Mouse (Mus musculus) cerebellum, adult 11 months (tissue): ENCODE measurements at regions not wholly inside any gene's neighbourhood (a gene's known extent, or its start where the extent isn't known, plus 50 kb on each side); places are given as distances from the start of the nearest gene placed in this dataset.
A peak's percentile ranks its signal among the peaks of the same experiment; 100 is the strongest.

ENCODE experiments used
- DNase-seq: peaks from one replicate; pipeline ENCODE4 v3.0.0; 2022

- DNase-seq = no peak
Measured at GRCm38 (mm10) chr9:33822574-33823394, 662.9 kb upstream of the Kirrel3 start.

- no peak for DNase-seq
Measured at GRCm38 (mm10) chr9:33826116-33826515, 659.6 kb upstream of the Kirrel3 start.

- DNase-seq = no peak
Measured at GRCm38 (mm10) chr9:33827409-33827808, 658.3 kb upstream of the Kirrel3 start.

GRCm38 (mm10) chr9:33837666-33838380, 647.9 kb upstream of the Kirrel3 start:
- no peak for DNase-seq

GRCm38 (mm10) chr9:33849623-33850022, 636.1 kb upstream of the Kirrel3 start:
- no peak for DNase-seq

GRCm38 (mm10) chr9:33850024-33850423, 635.7 kb upstream of the Kirrel3 start:
- DNase-seq = no peak

GRCm38 (mm10) chr9:33850993-33851392, 634.7 kb upstream of the Kirrel3 start:
- DNase-seq = no peak

- DNase-seq = peak; percentile 2
Measured at GRCm38 (mm10) chr9:33856169-33856568, 629.5 kb upstream of the Kirrel3 start.

- DNase-seq = no peak
Measured at GRCm38 (mm10) chr9:33858511-33858910, 627.2 kb upstream of the Kirrel3 start.

- no peak for DNase-seq
Measured at GRCm38 (mm10) chr9:33868666-33869065, 617.0 kb upstream of the Kirrel3 start.

GRCm38 (mm10) chr9:33887279-33887678, 598.4 kb upstream of the Kirrel3 start:
- DNase-seq = no peak

- no peak for DNase-seq
Measured at GRCm38 (mm10) chr9:33892001-33892400, 593.7 kb upstream of the Kirrel3 start.

- no peak for DNase-seq
Measured at GRCm38 (mm10) chr9:33901313-33902076, 584.2 kb upstream of the Kirrel3 start.

GRCm38 (mm10) chr9:33903991-33904570, 581.6 kb upstream of the Kirrel3 start:
- DNase-seq = no peak

- DNase-seq = no peak
Measured at GRCm38 (mm10) chr9:33914919-33915318, 570.8 kb upstream of the Kirrel3 start.

- DNase-seq = no peak
Measured at GRCm38 (mm10) chr9:33915349-33916056, 570.2 kb upstream of the Kirrel3 start.

GRCm38 (mm10) chr9:33930286-33930685, 555.4 kb upstream of the Kirrel3 start:
- DNase-seq = no peak

- DNase-seq = no peak
Measured at GRCm38 (mm10) chr9:33934071-33934470, 551.6 kb upstream of the Kirrel3 start.

- no peak for DNase-seq
Measured at GRCm38 (mm10) chr9:33954319-33954718, 531.4 kb upstream of the Kirrel3 start.
